Mouse (Mus musculus) small intestine, adult 2 months (tissue): ENCODE results near the gene Slc8a1.

ENCODE experiments used
- CTCF ChIP-seq: fragments of 200-500 bp; IDR thresholded peaks from 2 replicates; pipeline ENCODE4 v1.5.1; 2012; ENCODE audit warnings: low read depth, mild to moderate bottlenecking, control low read depth, inconsistent platforms, low read length, moderate library complexity, mixed read lengths; ENCODE audit not compliant: insufficient replicate concordance, insufficient read length; ENCODE audit errors: extremely low read depth
- POLR2A ChIP-seq: fragments of 200-500 bp; IDR thresholded peaks from 2 replicates; pipeline ENCODE4 v1.6.1; 2012; ENCODE audit warnings: low read depth, mild to moderate bottlenecking, control low read depth, inconsistent platforms, low read length, moderate library complexity

DNA sequence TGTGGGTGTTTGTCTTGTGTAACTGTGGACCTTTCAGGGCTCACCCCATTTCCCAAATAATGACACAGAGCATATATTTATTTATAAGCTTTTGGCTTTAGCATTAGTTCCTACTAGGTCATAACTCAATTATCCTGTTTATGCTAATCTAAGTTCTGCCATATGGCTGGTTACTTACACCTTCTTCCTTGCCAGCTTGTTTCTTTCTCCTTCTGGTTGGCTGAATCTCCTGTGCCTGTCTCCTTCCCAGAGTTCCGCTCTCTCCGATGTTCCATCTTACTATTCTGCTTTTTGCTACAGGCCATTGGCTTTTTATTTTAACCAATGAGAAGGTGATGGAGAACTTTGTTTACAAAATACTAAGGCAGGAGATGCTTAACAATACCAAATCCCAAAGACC is 374.8 kb downstream of the Slc8a1 start:
- TF ChIP-seq CTCF (no peak), POLR2A (no peak)
